Mouse (Mus musculus) limb, embryonic 13.5 days (tissue): ENCODE measurements at regions not wholly inside any gene's neighbourhood (a gene's known extent, or its start where the extent isn't known, plus 50 kb on each side); places are given as distances from the start of the nearest gene placed in this dataset.

Source experiments
- ATAC-seq: fragments of 200-750 bp; cut with Nextera tagmentation; 2 replicates; pipeline ENCODE4 v1.8.0; 2017; ENCODE audit warnings: low read depth, moderate number of reproducible peaks, moderate TSS enrichment; ENCODE audit not compliant: low FRiP score
- H3K27ac ChIP-seq: fragments of 300-500 bp; sonication (generic); 2 replicates; pipeline ENCODE4 v1.5.1; 2015; ENCODE audit warnings: inconsistent platforms, mild to moderate bottlenecking, moderate library complexity
- H3K27me3 ChIP-seq: fragments of 300-500 bp; sonication (generic); 2 replicates; pipeline ENCODE4 v1.6.1; 2015; ENCODE audit warnings: mild to moderate bottlenecking, inconsistent platforms
- H3K36me3 ChIP-seq: fragments of 300-500 bp; sonication (generic); 2 replicates; pipeline ENCODE4 v1.6.1; 2015; ENCODE audit warnings: inconsistent platforms, mild to moderate bottlenecking, moderate library complexity
- H3K4me1 ChIP-seq: fragments of 300-500 bp; sonication (generic); 2 replicates; pipeline ENCODE4 v1.6.1; 2015; ENCODE audit warnings: inconsistent platforms
- H3K4me2 ChIP-seq: fragments of 300-500 bp; sonication (generic); replicated peaks from 2 replicates; pipeline ENCODE4 v1.6.1; 2015; ENCODE audit warnings: inconsistent platforms, mild to moderate bottlenecking, moderate library complexity
- H3K4me3 ChIP-seq: fragments of 300-500 bp; sonication (generic); 2 replicates; pipeline ENCODE4 v1.5.1; 2015; ENCODE audit warnings: moderate library complexity, mild to moderate bottlenecking, inconsistent platforms
- H3K9ac ChIP-seq: fragments of 300-500 bp; sonication (generic); 2 replicates; pipeline ENCODE4 v1.6.1; 2015; ENCODE audit warnings: mild to moderate bottlenecking, inconsistent platforms
- H3K9me3 ChIP-seq: fragments of 300-500 bp; sonication (generic); 2 replicates; pipeline ENCODE4 v1.6.1; 2016; ENCODE audit warnings: inconsistent platforms
- WGBS: fragments of 180-500 bp; shearing (Covaris S2); methylation state at CpG from one replicate; pipeline ENCODE4 v1.1.7; 2015; 5-methylcytosine and 5-hydroxymethylcytosine counted together

DNA sequence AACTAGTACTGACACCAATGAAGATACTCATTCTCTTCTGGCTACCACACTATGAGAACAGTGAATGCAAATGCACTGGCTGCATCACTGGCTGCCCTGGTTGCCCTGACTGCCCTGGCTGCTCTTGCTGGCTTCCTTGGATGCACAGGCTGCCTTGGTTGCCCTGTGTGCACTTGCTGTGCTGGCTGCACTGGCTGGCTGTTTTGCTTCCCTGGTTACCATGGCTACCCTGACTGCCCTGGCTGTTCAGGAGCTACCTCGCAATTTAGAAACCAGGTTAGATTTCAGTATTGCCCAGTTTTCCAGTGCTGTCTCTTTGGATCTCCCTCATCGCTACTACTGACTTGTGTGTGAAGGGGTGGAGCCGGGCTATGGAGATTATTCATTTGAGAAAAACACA is 175.7 kb downstream of the Fat4 start:
- no peak overlapping the region for H3K27ac ChIP-seq
- no peaks in the 10 kb centered on the region for H3K27me3 ChIP-seq
- peaks cover 4% of the 10 kb centered on the region for H3K4me1 ChIP-seq
- no peaks in the 10 kb centered on the region for H3K36me3 ChIP-seq
- H3K9me3 ChIP-seq: no peaks in the 10 kb centered on the region
- no peak overlapping the region for H3K4me2 ChIP-seq
- H3K4me3 ChIP-seq: no peak overlapping the region
- H3K9ac ChIP-seq: no peak overlapping the region
- 63% methylated on average over 3 of the region's 3 CpGs for WGBS
- no peak for ATAC-seq

DNA sequence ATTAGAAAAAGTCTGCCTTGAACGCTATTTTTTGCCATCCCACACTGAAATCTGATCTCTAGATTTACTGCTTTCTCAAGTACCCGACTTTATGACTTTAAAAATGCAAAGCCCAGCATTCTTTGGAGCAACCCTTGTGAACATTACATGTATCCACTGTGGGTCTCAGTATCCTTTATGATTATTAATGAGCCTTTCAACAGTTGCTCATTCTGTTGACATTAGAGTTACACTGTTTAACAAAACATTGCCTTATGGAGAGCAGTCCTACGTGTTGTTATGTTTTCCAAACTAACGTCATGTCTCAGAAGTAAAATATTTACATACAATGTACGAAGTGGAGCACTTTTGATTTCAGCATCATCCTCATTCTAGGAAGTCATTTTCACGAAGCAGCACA is 178.7 kb downstream of the Fat4 start:
- Histone ChIP-seq H3K9ac (no peak overlapping the region), H3K9me3 (no peaks in the 10 kb centered on the region), H3K4me3 (no peak overlapping the region), H3K27me3 (no peaks in the 10 kb centered on the region), H3K27ac (no peak overlapping the region), H3K4me2 (no peak overlapping the region), H3K36me3 (no peaks in the 10 kb centered on the region), H3K4me1 (peaks cover 4% of the 10 kb centered on the region)
- 55% methylated on average over 6 of the region's 6 CpGs for WGBS
- ATAC-seq: no peak

DNA sequence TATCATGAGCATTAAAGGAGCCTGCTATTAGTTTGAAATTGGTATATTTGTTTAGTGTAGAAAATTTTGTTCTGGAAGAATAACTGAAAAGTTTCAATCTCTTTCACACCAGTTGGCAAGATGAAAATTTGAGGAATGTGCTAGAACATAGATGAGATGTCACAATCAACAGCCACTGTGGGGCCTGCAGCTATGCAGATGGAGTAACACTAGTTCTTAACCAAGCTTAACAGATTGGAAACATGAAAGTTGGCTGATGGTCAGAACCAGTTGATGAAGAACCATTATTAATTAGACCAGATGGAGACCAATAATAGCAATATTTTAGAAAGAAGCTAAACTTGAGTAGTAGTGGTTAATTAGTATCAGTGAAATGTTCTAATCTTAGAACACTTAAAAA is 182.3 kb downstream of the Fat4 start:
- no peaks in the 10 kb centered on the region for H3K9me3 ChIP-seq
- H3K9ac ChIP-seq: no peak overlapping the region
- no peak overlapping the region for H3K4me2 ChIP-seq
- H3K4me1 ChIP-seq: peaks cover 4% of the 10 kb centered on the region
- H3K36me3 ChIP-seq: no peaks in the 10 kb centered on the region
- no peaks in the 10 kb centered on the region for H3K27me3 ChIP-seq
- H3K4me3 ChIP-seq: no peak overlapping the region
- ATAC-seq: no peak
- H3K27ac ChIP-seq: no peak overlapping the region

DNA sequence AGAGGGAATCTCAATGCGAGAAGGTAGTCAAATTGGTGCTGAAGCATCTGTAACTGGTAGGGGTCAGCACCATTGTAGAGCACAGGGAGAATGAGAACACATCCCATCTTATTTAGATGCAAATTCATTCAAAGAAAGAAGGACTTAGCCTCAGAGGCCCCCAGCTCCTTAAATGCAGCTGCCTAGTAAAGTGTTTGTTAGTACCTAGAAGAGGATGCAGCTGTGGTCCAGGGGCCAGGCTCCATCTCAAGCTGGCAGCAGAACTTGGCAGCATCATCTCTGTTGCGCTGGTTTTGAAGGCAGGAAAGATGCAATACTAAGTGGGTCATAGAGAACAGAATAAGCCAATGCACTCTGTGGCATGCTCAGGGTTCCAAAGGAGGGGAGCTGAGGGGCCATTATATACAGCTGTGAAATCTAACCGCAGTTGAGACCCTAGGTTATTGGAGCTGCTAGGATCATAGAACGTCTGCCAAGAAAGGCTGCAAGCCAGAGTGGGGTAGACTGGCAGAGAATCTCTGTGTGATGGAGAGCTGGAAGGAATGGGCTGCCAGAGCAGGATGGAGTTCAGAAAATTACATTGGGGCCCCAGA is 196.0 kb downstream of the Fat4 start:
- ATAC-seq: no peak
- Histone ChIP-seq H3K9ac (no peak overlapping the region), H3K36me3 (no peaks in the 10 kb centered on the region), H3K27me3 (no peaks in the 10 kb centered on the region), H3K4me3 (no peak overlapping the region), H3K9me3 (no peaks in the 10 kb centered on the region), H3K27ac (no peak overlapping the region), H3K4me1 (no peaks in the 10 kb centered on the region), H3K4me2 (no peak overlapping the region)
- 63% methylated on average over 4 of the region's 4 CpGs for WGBS

DNA sequence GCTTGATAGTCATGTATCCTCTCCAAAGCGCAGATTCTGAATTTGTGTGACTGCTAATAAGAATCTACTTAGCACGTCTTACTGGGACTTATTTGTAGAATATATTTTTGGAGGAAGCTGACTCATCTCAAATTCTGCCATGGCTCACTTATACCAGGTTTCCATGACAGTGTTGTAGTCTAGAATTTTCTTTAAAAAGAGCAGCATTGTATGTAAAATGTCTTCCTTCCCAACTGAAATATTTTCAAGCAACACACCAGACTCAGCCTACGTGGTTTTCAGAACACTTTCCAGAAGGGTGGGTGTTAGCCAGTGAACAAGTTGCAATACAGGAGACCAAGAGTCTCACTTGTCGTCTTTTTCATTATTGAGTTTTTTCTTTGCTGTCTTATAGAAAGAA is 202.2 kb downstream of the Fat4 start:
- Histone ChIP-seq H3K4me3 (no peak overlapping the region), H3K4me1 (no peaks in the 10 kb centered on the region), H3K27me3 (no peaks in the 10 kb centered on the region), H3K36me3 (no peaks in the 10 kb centered on the region), H3K4me2 (no peak overlapping the region), H3K9me3 (no peaks in the 10 kb centered on the region), H3K9ac (no peak overlapping the region), H3K27ac (no peak overlapping the region)
- 84% methylated on average over 4 of the region's 4 CpGs for WGBS
- no peak for ATAC-seq

DNA sequence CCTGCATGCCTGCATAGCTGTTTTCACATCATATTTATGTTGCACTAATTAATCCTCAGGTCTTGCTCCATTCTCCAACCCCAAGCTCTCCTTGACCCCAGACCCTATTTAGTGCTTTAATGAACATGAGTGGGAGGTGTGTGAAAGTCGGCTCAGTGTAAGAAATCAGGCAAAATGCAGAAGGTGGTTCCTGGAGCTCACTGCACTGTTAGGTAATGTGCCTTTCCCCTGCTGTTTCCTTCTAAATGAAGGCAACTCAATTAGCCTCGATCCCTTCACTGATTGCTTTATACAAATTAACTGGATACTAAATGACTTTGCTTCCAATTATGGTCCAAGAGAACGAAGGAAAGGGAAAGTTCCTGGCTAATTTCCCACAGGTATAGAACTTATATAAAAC is 215.6 kb downstream of the Fat4 start:
- no peak overlapping the region for H3K9ac ChIP-seq
- H3K4me2 ChIP-seq: no peak overlapping the region
- H3K27ac ChIP-seq: no peak overlapping the region
- 57% methylated on average over 3 of the region's 3 CpGs for WGBS
- H3K27me3 ChIP-seq: no peaks in the 10 kb centered on the region
- no peaks in the 10 kb centered on the region for H3K4me1 ChIP-seq
- no peak for ATAC-seq
- no peaks in the 10 kb centered on the region; the same call in 1 of the 2 replicates for H3K9me3 ChIP-seq
- no peak overlapping the region for H3K4me3 ChIP-seq
- H3K36me3 ChIP-seq: no peaks in the 10 kb centered on the region

DNA sequence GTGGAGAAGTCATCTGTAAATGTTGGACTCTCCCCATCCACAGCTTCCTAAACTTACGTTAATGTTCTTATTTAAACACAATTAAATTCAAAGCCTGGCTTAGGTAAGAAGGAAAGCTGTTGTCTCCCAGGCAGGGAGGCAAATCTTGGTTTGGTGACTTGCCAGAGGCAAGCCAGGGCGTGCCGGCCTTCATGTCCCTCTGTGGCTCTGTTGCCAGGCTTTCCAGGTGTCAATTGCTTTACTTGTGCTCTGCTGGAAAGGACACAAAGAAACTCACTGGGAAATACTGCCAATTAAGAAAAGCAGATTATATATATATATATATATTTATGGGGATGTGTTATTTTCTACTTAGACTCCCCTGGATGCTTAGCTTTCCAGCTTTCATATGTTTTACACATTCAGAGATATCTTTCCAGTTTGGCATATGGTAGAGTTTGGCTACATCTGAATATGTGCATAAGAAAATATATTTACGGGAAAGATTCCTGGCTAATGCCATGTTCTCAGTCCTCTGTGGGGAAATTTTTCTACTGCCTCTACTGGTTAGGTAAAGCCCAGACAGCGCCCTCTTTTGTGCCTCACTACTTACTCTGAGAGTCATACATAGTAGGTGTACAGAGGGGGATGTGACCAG is 223.1 kb downstream of the Fat4 start:
- Histone ChIP-seq H3K27ac (no peak overlapping the region), H3K4me1 (0 out of 2 replicates have a peak, but pooled peaks cover 6% of the 10 kb centered on the region), H3K27me3 (no peaks in the 10 kb centered on the region), H3K9ac (no peak overlapping the region), H3K4me2 (no peak overlapping the region), H3K9me3 (no peaks in the 10 kb centered on the region), H3K4me3 (no peak overlapping the region), H3K36me3 (no peaks in the 10 kb centered on the region)
- ATAC-seq: no peak
- WGBS: 76% methylated on average over 5 of the region's 5 CpGs

DNA sequence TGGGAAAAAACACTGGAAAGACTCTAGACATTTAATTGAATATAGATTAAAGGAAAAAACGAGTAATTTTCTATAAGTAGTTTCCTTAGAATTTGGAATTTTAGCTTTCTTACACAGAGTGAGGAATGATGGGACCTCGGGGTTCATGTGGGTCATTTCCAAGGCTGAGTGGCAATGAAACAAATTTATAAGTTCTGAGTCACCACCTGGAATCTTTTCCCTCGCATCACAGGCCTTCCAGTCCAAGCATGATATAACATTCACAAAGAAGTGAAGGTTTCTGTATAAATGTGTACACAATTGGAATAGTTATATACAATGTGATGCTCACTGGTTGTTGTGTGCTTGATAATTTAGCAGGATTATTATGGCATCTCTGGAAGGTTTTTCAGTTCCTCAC is 227.3 kb downstream of the Fat4 start:
- no peaks in the 10 kb centered on the region for H3K9me3 ChIP-seq
- H3K4me2 ChIP-seq: no peak overlapping the region
- no peak overlapping the region for H3K9ac ChIP-seq
- no peaks in the 10 kb centered on the region for H3K36me3 ChIP-seq
- no peak overlapping the region for H3K4me3 ChIP-seq
- ATAC-seq: no peak
- WGBS: 77% methylated on average over 3 of the region's 3 CpGs
- H3K27ac ChIP-seq: no peak overlapping the region
- 0 out of 2 replicates have a peak, but pooled peaks cover 6% of the 10 kb centered on the region for H3K4me1 ChIP-seq
- no peaks in the 10 kb centered on the region for H3K27me3 ChIP-seq

DNA sequence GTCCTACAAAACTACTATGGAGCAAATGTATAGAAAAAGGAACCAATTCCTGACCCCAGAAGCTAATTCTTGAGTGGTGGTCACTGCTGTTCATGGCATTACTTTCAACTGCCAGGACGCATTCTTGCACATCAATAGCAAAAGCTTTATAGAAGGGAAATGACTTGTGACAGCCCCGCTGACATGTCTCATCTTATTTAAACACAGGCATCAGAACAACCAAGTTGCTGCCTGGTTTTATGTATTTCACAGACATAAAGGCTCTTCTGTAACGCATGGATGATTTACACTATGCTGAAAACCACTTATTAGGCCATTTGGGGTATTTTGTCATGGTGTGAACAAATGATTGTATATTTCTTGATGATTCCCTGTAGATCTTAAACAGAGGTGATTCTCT is 228.1 kb downstream of the Fat4 start:
- Histone ChIP-seq H3K4me2 (no peak overlapping the region), H3K9me3 (no peaks in the 10 kb centered on the region), H3K27me3 (no peaks in the 10 kb centered on the region), H3K4me1 (0 out of 2 replicates have a peak, but pooled peaks cover under 1% of the 10 kb centered on the region), H3K9ac (no peak overlapping the region), H3K36me3 (no peaks in the 10 kb centered on the region), H3K4me3 (no peak overlapping the region), H3K27ac (no peak overlapping the region)
- no peak for ATAC-seq
- 73% methylated on average over 3 of the region's 3 CpGs for WGBS

DNA sequence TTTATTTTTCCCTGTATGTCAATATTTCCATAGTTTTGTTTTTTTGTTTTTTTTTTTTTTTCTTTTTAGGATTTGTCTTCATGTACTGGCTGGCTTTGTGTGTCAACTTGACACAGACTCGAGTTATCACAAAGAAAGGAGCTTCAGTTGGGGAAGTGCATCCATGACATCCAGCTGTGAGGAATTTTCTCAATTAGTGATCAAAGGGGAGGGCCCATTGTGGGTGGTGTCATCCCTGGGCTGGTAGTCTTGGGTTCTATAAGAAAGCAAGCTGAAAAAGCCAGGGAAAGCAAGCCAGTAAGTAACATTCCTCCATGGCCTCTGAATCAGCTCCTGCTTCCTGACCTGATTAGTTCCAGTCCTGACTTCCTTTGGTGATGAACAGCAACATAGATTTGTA is 228.7 kb downstream of the Fat4 start:
- H3K9me3 ChIP-seq: no peaks in the 10 kb centered on the region
- no peak overlapping the region for H3K4me3 ChIP-seq
- H3K36me3 ChIP-seq: no peaks in the 10 kb centered on the region
- WGBS: 32% methylated on average over 1 of the region's 1 CpGs
- no peaks in the 10 kb centered on the region for H3K4me1 ChIP-seq
- H3K9ac ChIP-seq: no peak overlapping the region
- H3K4me2 ChIP-seq: no peak overlapping the region
- H3K27ac ChIP-seq: no peak overlapping the region
- no peak for ATAC-seq
- H3K27me3 ChIP-seq: no peaks in the 10 kb centered on the region

DNA sequence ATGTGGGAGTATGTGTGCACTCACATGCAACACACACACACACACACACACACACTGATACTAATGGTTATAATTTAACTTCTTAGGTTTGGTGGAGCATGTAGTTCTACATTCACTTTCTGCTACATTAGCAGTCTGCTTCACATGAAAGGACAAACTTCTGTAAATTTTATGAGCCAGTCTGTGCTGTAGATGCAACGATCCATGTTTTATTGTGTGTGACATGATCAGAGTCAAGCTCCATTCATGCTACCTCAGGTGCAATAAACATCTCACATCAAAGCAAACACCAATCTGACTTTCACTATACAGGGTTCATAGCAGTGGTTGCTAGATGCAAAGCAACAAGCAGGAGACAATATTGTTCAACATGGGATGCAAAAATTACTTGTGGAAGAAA is 235.5 kb downstream of the Fat4 start:
- 22% methylated on average over 1 of the region's 1 CpGs for WGBS
- Histone ChIP-seq H3K27ac (no peak overlapping the region), H3K9me3 (no peaks in the 10 kb centered on the region; the same call in 1 of the 2 replicates), H3K27me3 (no peaks in the 10 kb centered on the region), H3K4me3 (no peak overlapping the region), H3K4me2 (no peak overlapping the region), H3K36me3 (no peaks in the 10 kb centered on the region), H3K4me1 (no peaks in the 10 kb centered on the region), H3K9ac (no peak overlapping the region)
- ATAC-seq: no peak

DNA sequence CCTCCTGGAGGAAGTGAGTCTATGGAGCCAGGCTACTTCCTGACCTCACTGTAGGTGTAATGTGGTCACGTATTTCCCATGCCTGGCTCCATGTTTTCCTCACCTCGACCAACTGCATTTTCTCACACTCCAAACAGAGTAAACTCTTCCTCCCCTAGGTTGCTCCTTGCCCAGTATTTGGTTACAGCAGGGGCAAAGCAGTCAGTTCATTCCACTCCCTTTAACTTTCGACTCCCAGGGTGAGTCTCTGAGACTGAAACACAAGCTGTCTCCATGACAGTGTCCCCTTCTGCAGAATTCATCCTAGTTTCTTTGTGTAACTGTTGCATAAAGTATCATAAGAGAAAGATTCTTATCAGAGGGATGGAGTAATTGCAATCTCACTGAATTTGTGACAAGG is 243.8 kb downstream of the Fat4 start:
- no peak for ATAC-seq
- no peak overlapping the region for H3K4me2 ChIP-seq
- WGBS: 84% methylated on average over 3 of the region's 3 CpGs

More for the DNA sequence above, 243.8 kb downstream of the Fat4 start:
- Histone ChIP-seq H3K9ac (no peak overlapping the region), H3K27ac (no peak overlapping the region), H3K4me1 (no peaks in the 10 kb centered on the region), H3K4me3 (no peak overlapping the region), H3K36me3 (no peaks in the 10 kb centered on the region), H3K27me3 (no peaks in the 10 kb centered on the region), H3K9me3 (no peaks in the 10 kb centered on the region; the same call in 1 of the 2 replicates)
